Mouse (Mus musculus): Measurements from ENCODE around the gene Igf2r. TPM values are rescaled to one million over a fixed set of nuclear protein-coding genes. Genes with fewer than 3 reads are reported as not detected.

Igf2r gene
- polyA plus RNA-seq, 1 experiment from 2014 or later = 13.0 TPM

Other genes with a start within 250 kb of the Igf2r start
- gene Slc22a2, start 185.5 kb downstream of the Igf2r start, polyA plus RNA-seq (2015; fragmentation: Nextera tagmentation; extraction: Ambion mirVana) = not detected in 2 replicates
- gene Slc22a1, start 93.8 kb downstream of the Igf2r start, polyA plus RNA-seq (2015; fragmentation: Nextera tagmentation; extraction: Ambion mirVana) = 0.05 TPM in 1 of 2 replicates, not detected in the other
- gene Mas1, start 98.5 kb upstream of the Igf2r start, polyA plus RNA-seq (2015; fragmentation: Nextera tagmentation; extraction: Ambion mirVana) = 0.17 and 0.33 TPM in 2 replicates
- not detected in 2 replicates for gene Mrgprh, start 106.4 kb upstream of the Igf2r start, polyA plus RNA-seq (2015; fragmentation: Nextera tagmentation; extraction: Ambion mirVana)
- gene Pnldc1, start 140.6 kb upstream of the Igf2r start, polyA plus RNA-seq (2015; fragmentation: Nextera tagmentation; extraction: Ambion mirVana) = 0.40 and 0.45 TPM in 2 replicates
- gene Tcp1, start 146.0 kb upstream of the Igf2r start, polyA plus RNA-seq (2015; fragmentation: Nextera tagmentation; extraction: Ambion mirVana) = 185 and 211 TPM in 2 replicates
- 86.0 and 95.2 TPM in 2 replicates for gene Mrpl18, start 146.7 kb upstream of the Igf2r start, polyA plus RNA-seq (2015; fragmentation: Nextera tagmentation; extraction: Ambion mirVana)
- 10.0 and 13.2 TPM in 2 replicates for gene Acat3, start 170.9 kb upstream of the Igf2r start, polyA plus RNA-seq (2015; fragmentation: Nextera tagmentation; extraction: Ambion mirVana)
- gene Acat2, start 191.1 kb upstream of the Igf2r start, polyA plus RNA-seq (2015; fragmentation: Nextera tagmentation; extraction: Ambion mirVana) = 93.7 and 101 TPM in 2 replicates
- gene Wtap, start 224.5 kb upstream of the Igf2r start, polyA plus RNA-seq (2015; fragmentation: Nextera tagmentation; extraction: Ambion mirVana) = 37.1 and 41.9 TPM in 2 replicates
- 113 and 120 TPM in 2 replicates for gene Sod2, start 237.2 kb upstream of the Igf2r start, polyA plus RNA-seq (2015; fragmentation: Nextera tagmentation; extraction: Ambion mirVana)